Mouse (Mus musculus) ES-E14 (cell line): ENCODE measurements around the gene Itpr2.

Source experiments
- CHD2 ChIP-seq: IDR thresholded peaks from 2 replicates; pipeline ENCODE4 v1.6.1; 2014; ENCODE audit warnings: mild to moderate bottlenecking, low read depth, low read length, inconsistent platforms
- MAFK ChIP-seq: IDR thresholded peaks from 2 replicates; pipeline ENCODE4 v1.6.1; 2014; ENCODE audit warnings: mild to moderate bottlenecking, low read depth, low read length, inconsistent platforms; ENCODE audit not compliant: insufficient read depth

DNA sequence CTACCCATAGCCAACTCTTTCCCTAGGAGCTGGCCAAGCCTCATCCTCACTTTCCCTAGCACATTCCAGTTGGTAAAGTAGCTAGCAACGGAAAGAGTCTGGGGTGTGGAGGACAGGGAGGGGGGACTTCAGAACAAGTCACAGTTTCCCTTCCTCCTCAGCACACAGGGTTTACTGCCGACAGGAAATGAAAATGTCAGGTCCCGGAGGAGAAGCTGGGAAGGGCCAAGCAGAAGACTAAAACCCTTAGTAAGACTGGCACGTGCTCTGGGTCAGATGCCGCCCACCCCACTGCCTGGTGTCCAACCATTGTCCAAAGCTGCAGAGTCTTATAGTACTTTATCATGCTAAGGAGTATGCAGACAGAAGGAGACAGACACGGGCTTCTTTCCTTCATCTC is 293.0 kb downstream of the Itpr2 start:
- no peak for TF ChIP-seq MAFK
- TF ChIP-seq CHD2, result no peak
